ENCODE assay signal across 17 mouse cellular contexts in the genomic region with DNA sequence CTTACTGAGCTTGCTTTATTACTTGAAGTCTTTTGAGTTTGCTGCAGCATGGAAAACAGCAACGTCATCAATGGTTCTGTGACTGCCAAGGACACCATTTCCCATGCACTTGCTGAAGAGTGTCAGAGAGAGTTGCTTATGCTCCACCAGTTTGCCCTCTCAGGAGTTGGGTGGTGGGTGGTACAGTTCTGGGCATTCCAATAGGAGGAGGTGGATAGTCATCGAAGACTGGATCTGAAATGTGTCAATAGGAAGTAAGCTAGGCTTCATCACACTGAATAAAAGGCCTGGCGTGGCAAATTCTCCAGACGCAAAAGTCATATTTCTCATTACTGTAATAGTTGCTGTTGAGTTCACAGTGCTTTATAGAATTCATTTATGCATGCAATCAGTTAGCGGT.
"Had no signal": no experiment of that assay in that cellular context is flagged by ENCODE, and none has a peak within 500 bp of the region (broad histone marks: within the 10 kb centered on the region; RNA-seq: fewer than 3 reads in every experiment).

No protein-coding gene starts in this region.

- H3K9me3 ChIP-seq: lung, embryonic 15.5 days; midbrain, embryonic 12.5 days; midbrain, embryonic 15.5 days; neural tube, embryonic 12.5 days; stomach, embryonic 15.5 days had no signal

- H3K4me3 ChIP-seq: lung, embryonic 15.5 days; megakaryocyte, embryonic 14.5 days; midbrain, embryonic 12.5 days; midbrain, embryonic 15.5 days; neural tube, embryonic 12.5 days; stomach, embryonic 15.5 days had no signal

- H3K4me2 ChIP-seq: lung, embryonic 15.5 days; midbrain, embryonic 12.5 days; midbrain, embryonic 15.5 days; neural tube, embryonic 12.5 days; stomach, embryonic 15.5 days had no signal

- ATAC-seq: liver, postnatal 0 days; lung, postnatal 0 days; midbrain, embryonic 15.5 days had no signal

- H3K27ac ChIP-seq: lung, embryonic 15.5 days; macrophage; midbrain, embryonic 12.5 days; midbrain, embryonic 15.5 days; neural tube, embryonic 12.5 days; stomach, embryonic 15.5 days; stomach, postnatal 0 days had no signal

- H3K27me3 ChIP-seq: midbrain, embryonic 12.5 days; midbrain, embryonic 15.5 days; neural tube, embryonic 12.5 days; stomach, embryonic 15.5 days had no signal

- H3K9ac ChIP-seq: liver, postnatal 0 days; lung, embryonic 15.5 days; midbrain, embryonic 12.5 days; midbrain, embryonic 15.5 days; neural tube, embryonic 12.5 days; stomach, embryonic 15.5 days had no signal

- DNase-seq: liver, postnatal 0 days; lung, adult 2 months; lung, postnatal 14 days; lung, postnatal 36 days; right cerebral cortex, postnatal 14 days; thymus, adult 2 months; thymus, postnatal 25 days; thymus, postnatal 4 days had no signal

- H3K36me3 ChIP-seq: lung, embryonic 15.5 days; midbrain, embryonic 12.5 days; midbrain, embryonic 15.5 days; neural tube, embryonic 12.5 days; stomach, embryonic 15.5 days had no signal
